Mouse (Mus musculus) liver, embryonic 15.5 days (tissue): ENCODE results near the gene Apbb1ip. TPM values are rescaled to one million over a fixed set of nuclear protein-coding genes. Genes with fewer than 3 reads are reported as not detected.
"Not testable (repeated sequence)": the region's sequence is repeated elsewhere in the genome, so short reads cannot be mapped to it uniquely, and the experiment has no call there.

ENCODE experiments used
- ATAC-seq: fragments of 200-750 bp; cut with Nextera tagmentation; 2 replicates; pipeline ENCODE4 v1.8.0; 2017; ENCODE audit warnings: moderate number of reproducible peaks, mild to moderate bottlenecking, moderate library complexity; ENCODE audit not compliant: insufficient read depth
- H3K27ac ChIP-seq: fragments of 300-500 bp; sonication (generic); replicated peaks from 2 replicates; pipeline ENCODE4 v1.5.1; 2015; ENCODE audit warnings: mild to moderate bottlenecking, inconsistent platforms
- H3K27me3 ChIP-seq: fragments of 300-500 bp; sonication (generic); 2 replicates; pipeline ENCODE4 v1.6.1; 2015; ENCODE audit warnings: mild to moderate bottlenecking, inconsistent platforms
- H3K36me3 ChIP-seq: fragments of 300-500 bp; sonication (generic); replicated peaks from 2 replicates; pipeline ENCODE4 v1.6.1; 2015; ENCODE audit warnings: moderate library complexity, mild to moderate bottlenecking, inconsistent platforms
- H3K4me1 ChIP-seq: fragments of 300-500 bp; sonication (generic); replicated peaks from 2 replicates; pipeline ENCODE4 v1.6.1; 2015; ENCODE audit warnings: inconsistent platforms
- H3K4me2 ChIP-seq: fragments of 300-500 bp; sonication (generic); 2 replicates; pipeline ENCODE4 v1.6.1; 2015; ENCODE audit warnings: moderate library complexity, mild to moderate bottlenecking, inconsistent platforms
- H3K4me3 ChIP-seq: fragments of 300-500 bp; sonication (generic); replicated peaks from 2 replicates; pipeline ENCODE4 v1.5.1; 2015; ENCODE audit warnings: mild to moderate bottlenecking, inconsistent platforms
- H3K9ac ChIP-seq: fragments of 300-500 bp; sonication (generic); 2 replicates; pipeline ENCODE4 v1.6.1; 2015; ENCODE audit warnings: moderate library complexity, mild to moderate bottlenecking, inconsistent platforms
- H3K9me3 ChIP-seq: fragments of 300-500 bp; sonication (generic); replicated peaks from 2 replicates; pipeline ENCODE4 v1.6.1; 2016; ENCODE audit warnings: inconsistent platforms
- WGBS: fragments of 180-500 bp; shearing (Covaris S2); methylation state at CpG from one replicate; pipeline ENCODE4 v1.1.7; 2015; ENCODE audit warnings: mixed read lengths; ENCODE audit not compliant: insufficient replicate concordance; 5-methylcytosine and 5-hydroxymethylcytosine counted together
- polyA plus RNA-seq: library from polyadenylated mRNA; unstranded; fragments of >200 nt; fragmentation: Nextera tagmentation; extraction: Ambion mirVana; gene quantifications from 2 replicates; pipeline ENCODE4 v1.2.1, GENCODE M21; 2015

Apbb1ip gene
- polyA plus RNA-seq, 1 experiment from 2014 or later, result 13.1 TPM

DNA sequence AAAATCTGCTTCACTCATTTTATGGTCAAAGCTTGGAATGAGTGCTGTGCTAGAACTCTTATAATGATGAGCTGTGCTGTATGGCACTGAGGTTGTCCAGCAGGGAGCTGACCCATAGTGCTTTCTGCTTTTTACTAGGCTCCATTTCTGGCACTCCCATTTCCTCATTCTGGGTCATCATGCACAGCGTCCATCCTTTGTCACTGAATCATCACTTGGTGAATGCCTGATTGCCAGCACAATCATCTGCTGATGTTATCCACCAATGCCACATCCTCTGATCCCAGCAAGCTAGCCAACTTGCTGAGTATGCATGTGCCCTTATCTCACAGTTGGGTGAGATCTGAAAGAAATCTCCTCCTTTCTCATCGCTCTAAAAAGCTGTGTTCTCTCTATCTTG is 48.4 kb downstream of the Apbb1ip start:
- Histone ChIP-seq H3K36me3 (peaks cover 20% of the 10 kb centered on the region; the same call in 1 of the 2 replicates), H3K27me3 (no peaks in the 10 kb centered on the region), H3K4me3 (no peak overlapping the region), H3K4me2 (no peak overlapping the region), H3K9ac (no peak overlapping the region), H3K27ac (no peak overlapping the region), H3K4me1 (no peaks in the 10 kb centered on the region), H3K9me3 (no peaks in the 10 kb centered on the region)
- 48% methylated on average over 2 of the region's 2 CpGs for WGBS
- no peak for ATAC-seq

GRCm38 (mm10) chr2:22845514-22845913 is 71.6 kb downstream of the Apbb1ip start:
- Histone ChIP-seq H3K9me3 (no peaks in the 10 kb centered on the region), H3K4me3 (no peak overlapping the region), H3K27ac (no peak overlapping the region), H3K4me1 (no peaks in the 10 kb centered on the region), H3K36me3 (0 out of 2 replicates have a peak, but pooled peaks cover 16% of the 10 kb centered on the region), H3K9ac (no peak overlapping the region), H3K27me3 (no peaks in the 10 kb centered on the region), H3K4me2 (no peak overlapping the region)
- 73% methylated on average over 4 of the region's 4 CpGs for WGBS
- no peak for ATAC-seq

GRCm38 (mm10) chr2:22851900-22852299 is 78.0 kb downstream of the Apbb1ip start:
- Histone ChIP-seq H3K27ac (no peak overlapping the region), H3K4me2 (no peak overlapping the region), H3K9ac (no peak overlapping the region), H3K36me3 (peaks cover 17% of the 10 kb centered on the region; the same call in 1 of the 2 replicates), H3K27me3 (no peaks in the 10 kb centered on the region), H3K4me3 (no peak overlapping the region), H3K4me1 (no peaks in the 10 kb centered on the region), H3K9me3 (no peaks in the 10 kb centered on the region)
- no peak for ATAC-seq
- 67% methylated on average over 4 of the region's 4 CpGs for WGBS

- H3K4me1 ChIP-seq, result no peaks in the 10 kb centered on the region
- no peak for ATAC-seq
- H3K9ac ChIP-seq, result no peak overlapping the region
- peaks cover 22% of the 10 kb centered on the region; the same call in 1 of the 2 replicates for H3K36me3 ChIP-seq
- H3K9me3 ChIP-seq, result no peaks in the 10 kb centered on the region
- H3K4me3 ChIP-seq, result no peak overlapping the region
- H3K4me2 ChIP-seq, result no peak overlapping the region
- 81% methylated on average over 3 of the region's 3 CpGs for WGBS
- H3K27ac ChIP-seq, result no peak overlapping the region
- no peaks in the 10 kb centered on the region for H3K27me3 ChIP-seq
Observed at GRCm38 (mm10) chr2:22857501-22857900, 83.6 kb downstream of the Apbb1ip start.

DNA sequence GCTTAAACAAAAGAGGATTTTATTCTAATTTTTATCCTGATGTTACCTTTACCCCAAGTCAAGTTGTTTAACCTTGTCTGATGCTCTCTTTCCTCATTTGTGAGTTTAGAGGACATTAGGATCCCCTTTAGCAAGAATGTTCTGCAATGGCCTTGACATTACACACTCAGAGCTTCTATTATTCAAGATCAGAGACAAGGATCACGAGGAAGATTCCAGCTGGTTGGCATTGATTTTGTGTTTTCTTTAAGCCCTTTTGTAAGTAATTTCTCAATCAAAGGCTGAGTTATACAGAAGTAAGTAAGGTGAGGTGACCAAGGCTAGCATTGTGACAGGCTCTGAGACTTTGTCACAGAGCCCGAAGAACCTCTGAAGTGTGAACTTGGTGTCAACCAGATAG is 88.3 kb downstream of the Apbb1ip start:
- Histone ChIP-seq H3K4me2 (no peak overlapping the region), H3K9ac (no peak overlapping the region), H3K36me3 (peaks cover 11% of the 10 kb centered on the region), H3K4me3 (no peak overlapping the region), H3K9me3 (no peaks in the 10 kb centered on the region), H3K27ac (no peak overlapping the region), H3K4me1 (no peaks in the 10 kb centered on the region), H3K27me3 (no peaks in the 10 kb centered on the region)
- no peak for ATAC-seq
- 76% methylated on average over 2 of the region's 2 CpGs for WGBS

DNA sequence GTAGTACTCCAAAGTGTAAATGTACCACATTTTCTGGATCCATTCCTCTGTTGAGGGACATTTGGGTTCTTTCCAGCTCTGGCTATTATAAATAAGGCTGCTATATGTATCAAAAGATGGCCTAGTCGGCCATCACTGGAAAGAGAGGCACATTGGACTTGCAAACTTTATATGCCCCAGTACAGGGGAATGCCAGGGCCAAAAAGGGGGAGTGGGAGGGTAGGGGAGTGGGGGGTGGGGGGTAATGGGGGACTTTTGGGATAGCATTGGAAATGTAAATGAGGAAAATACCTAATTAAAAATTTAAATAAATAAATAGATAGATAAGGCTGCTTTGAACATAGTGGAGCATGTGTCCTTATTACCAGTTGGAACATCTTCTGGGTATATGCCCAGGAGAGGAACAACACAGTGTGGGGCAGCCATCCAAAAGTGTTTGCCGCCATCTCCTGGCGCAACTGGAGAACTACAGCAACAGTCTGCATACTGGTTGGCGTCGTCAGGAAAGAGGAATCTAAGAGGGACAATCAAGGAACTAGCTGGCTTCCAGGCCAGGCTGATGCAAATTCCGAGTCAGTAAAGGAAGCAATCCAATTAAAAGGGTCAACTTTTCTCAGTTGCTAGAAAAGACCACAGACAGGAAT is 90.6 kb downstream of the Apbb1ip start:
- H3K4me3 ChIP-seq, H3K4me1 ChIP-seq, H3K27ac ChIP-seq, H3K9ac ChIP-seq, H3K27me3 ChIP-seq, H3K9me3 ChIP-seq, H3K4me2 ChIP-seq: not testable (repeated sequence)
- ATAC-seq, result peak; percentile 44; the same call in 1 of the 2 replicates
- WGBS, result 4% methylated on average over 6 of the region's 6 CpGs
- H3K36me3 ChIP-seq, result peaks cover 11% of the 10 kb centered on the region

DNA sequence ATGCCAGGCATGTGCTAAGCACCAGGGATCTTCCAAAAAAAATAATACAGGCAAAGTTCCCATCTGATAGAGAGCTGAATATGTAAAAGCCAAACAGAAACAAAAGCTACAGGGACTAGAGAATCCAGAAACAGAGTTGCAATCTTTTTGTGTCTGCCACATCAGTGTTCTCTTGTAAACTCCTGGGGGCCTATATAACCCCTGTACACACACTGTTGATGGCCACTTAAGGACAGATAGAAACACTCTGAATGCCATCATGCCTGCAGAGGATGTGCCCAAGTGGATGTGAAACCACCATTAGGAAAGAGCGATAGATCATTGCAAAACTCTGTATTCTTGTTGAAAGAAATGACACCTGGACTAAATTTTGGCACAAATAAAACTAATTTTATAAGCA is 91.9 kb downstream of the Apbb1ip start:
- Histone ChIP-seq H3K9ac (no peak overlapping the region), H3K36me3 (peaks cover 13% of the 10 kb centered on the region), H3K9me3 (no peaks in the 10 kb centered on the region), H3K27ac (no peak overlapping the region), H3K27me3 (no peaks in the 10 kb centered on the region), H3K4me3 (no peak overlapping the region), H3K4me2 (no peak overlapping the region), H3K4me1 (no peaks in the 10 kb centered on the region)
- no peak for ATAC-seq
- 87% methylated on average over 1 of the region's 1 CpGs for WGBS

- no peak overlapping the region for H3K9ac ChIP-seq
- H3K27me3 ChIP-seq, result no peaks in the 10 kb centered on the region
- no peak overlapping the region for H3K27ac ChIP-seq
- no peak overlapping the region for H3K4me2 ChIP-seq
- no peak overlapping the region for H3K4me3 ChIP-seq
- H3K4me1 ChIP-seq, result no peaks in the 10 kb centered on the region
- no peaks in the 10 kb centered on the region for H3K9me3 ChIP-seq
- no peak for ATAC-seq
- 66% methylated on average over 7 of the region's 7 CpGs for WGBS
- H3K36me3 ChIP-seq, result peaks cover 18% of the 10 kb centered on the region
Observed at GRCm38 (mm10) chr2:22866894-22867424, 93.1 kb downstream of the Apbb1ip start.

DNA sequence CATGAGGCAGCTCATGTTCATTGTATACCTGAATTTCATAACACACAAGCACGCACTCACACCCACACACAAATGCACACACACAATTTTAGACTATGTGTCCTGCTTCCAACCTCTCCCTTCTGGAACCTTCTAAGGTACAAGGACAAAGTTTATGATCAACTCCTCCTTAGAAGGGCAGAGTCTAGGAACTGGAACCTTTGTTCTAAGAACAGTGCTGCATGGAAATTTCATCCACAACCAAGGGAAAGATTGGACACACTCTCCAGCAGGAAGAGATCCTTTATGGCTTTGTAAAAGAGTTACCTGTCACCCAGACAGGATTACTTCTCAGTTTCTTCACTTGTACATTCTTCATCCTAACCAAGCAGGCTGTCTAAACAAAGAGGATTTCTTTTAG is 99.3 kb downstream of the Apbb1ip start:
- H3K4me2 ChIP-seq, result no peak overlapping the region
- H3K4me3 ChIP-seq, result no peak overlapping the region
- H3K27ac ChIP-seq, result no peak overlapping the region
- H3K36me3 ChIP-seq, result peaks cover 27% of the 10 kb centered on the region
- H3K27me3 ChIP-seq, result no peaks in the 10 kb centered on the region
- no peak overlapping the region for H3K9ac ChIP-seq
- H3K9me3 ChIP-seq, result no peaks in the 10 kb centered on the region
- no peaks in the 10 kb centered on the region for H3K4me1 ChIP-seq
- no peak for ATAC-seq
- WGBS, result 69% methylated on average over 1 of the region's 1 CpGs

GRCm38 (mm10) chr2:22874628-22875027 is 100.7 kb downstream of the Apbb1ip start:
- Histone ChIP-seq H3K9ac (no peak overlapping the region), H3K27ac (no peak overlapping the region), H3K4me1 (no peaks in the 10 kb centered on the region), H3K4me3 (no peak overlapping the region), H3K27me3 (no peaks in the 10 kb centered on the region), H3K36me3 (peaks cover 24% of the 10 kb centered on the region), H3K9me3 (no peaks in the 10 kb centered on the region), H3K4me2 (no peak overlapping the region)
- no peak for ATAC-seq
- 74% methylated on average over 10 of the region's 10 CpGs for WGBS

GRCm38 (mm10) chr2:22876614-22877013 is 102.7 kb downstream of the Apbb1ip start:
- Histone ChIP-seq H3K9me3 (no peaks in the 10 kb centered on the region), H3K9ac (no peak overlapping the region), H3K4me3 (no peak overlapping the region), H3K4me2 (no peak overlapping the region), H3K36me3 (peaks cover 18% of the 10 kb centered on the region; the same call in 1 of the 2 replicates), H3K27me3 (no peaks in the 10 kb centered on the region), H3K27ac (no peak overlapping the region), H3K4me1 (no peaks in the 10 kb centered on the region)
- ATAC-seq, result no peak
- WGBS, result 84% methylated on average over 3 of the region's 3 CpGs

- WGBS, result 29% methylated on average over 1 of the region's 1 CpGs
- no peak overlapping the region for H3K4me2 ChIP-seq
- no peak overlapping the region for H3K4me3 ChIP-seq
- no peak for ATAC-seq
- no peak overlapping the region for H3K9ac ChIP-seq
- H3K9me3 ChIP-seq, result no peaks in the 10 kb centered on the region
- no peaks in the 10 kb centered on the region for H3K27me3 ChIP-seq
- H3K4me1 ChIP-seq, result no peaks in the 10 kb centered on the region
- peaks cover 9% of the 10 kb centered on the region; the same call in 1 of the 2 replicates for H3K36me3 ChIP-seq
- no peak overlapping the region for H3K27ac ChIP-seq
Observed at GRCm38 (mm10) chr2:22878781-22879180, 104.9 kb downstream of the Apbb1ip start.
